Mouse (Mus musculus) ES-Bruce4 (cell line): ENCODE data around the gene Epha10.

Experiments used
- CTCF ChIP-seq: IDR thresholded peaks from one replicate; pipeline ENCODE4 v1.8.1; 2011; ENCODE audit warnings: low read depth, low read length
- POLR2A ChIP-seq: IDR thresholded peaks from one replicate; pipeline ENCODE4 v1.8.1; 2011; ENCODE audit warnings: low read length; ENCODE audit not compliant: insufficient read depth

- TF ChIP-seq CTCF = no peak
- TF ChIP-seq POLR2A = no peak
These were observed 76.6 kb downstream of the Epha10 start for GRCm38 (mm10) chr4:124957284-124957683.
